Mouse (Mus musculus) heart, postnatal 0 days (tissue): ENCODE measurements around the gene Misp. TPM values are rescaled to one million over a fixed set of nuclear protein-coding genes. Genes with fewer than 3 reads are reported as not detected.

Experiments used
- ATAC-seq: fragments of 200-750 bp; cut with Nextera tagmentation; 2 replicates; pipeline ENCODE4 v1.8.0; 2017; ENCODE audit warnings: low read depth, moderate number of reproducible peaks, moderate library complexity; ENCODE audit not compliant: insufficient read depth
- DNase-seq: peaks from one replicate; pipeline ENCODE4 v3.0.0-alpha.2; 2016; ENCODE audit warnings: low spot score
- H3K27ac ChIP-seq: fragments of 300-500 bp; sonication (generic); 2 replicates; pipeline ENCODE4 v1.5.1; 2014; ENCODE audit warnings: low read depth, mild to moderate bottlenecking
- H3K27me3 ChIP-seq: fragments of 300-500 bp; sonication (generic); 2 replicates; pipeline ENCODE4 v1.6.1; 2014; ENCODE audit warnings: low read length, mixed read lengths; ENCODE audit not compliant: control insufficient read depth, insufficient read depth
- H3K36me3 ChIP-seq: fragments of 300-500 bp; sonication (generic); replicated peaks from 2 replicates; pipeline ENCODE4 v1.6.1; 2014; ENCODE audit warnings: low read length, mixed read lengths; ENCODE audit not compliant: control insufficient read depth, insufficient read depth
- H3K4me1 ChIP-seq: fragments of 300-500 bp; sonication (generic); 2 replicates; pipeline ENCODE4 v1.6.1; 2014; ENCODE audit warnings: antibody characterized with exemption; ENCODE audit not compliant: control insufficient read depth, insufficient read depth
- H3K4me2 ChIP-seq: fragments of 300-500 bp; sonication (generic); 2 replicates; pipeline ENCODE4 v1.6.1; 2014; ENCODE audit warnings: low read depth, mild to moderate bottlenecking, low read length, moderate library complexity
- H3K4me3 ChIP-seq: fragments of 300-500 bp; sonication (generic); 2 replicates; pipeline ENCODE4 v1.5.1; 2014; ENCODE audit warnings: low read depth, low read length
- H3K9ac ChIP-seq: fragments of 300-500 bp; sonication (generic); replicated peaks from 2 replicates; pipeline ENCODE4 v1.6.1; 2014; ENCODE audit warnings: low read depth, low read length, mixed read lengths
- H3K9me3 ChIP-seq: fragments of 300-500 bp; sonication (generic); replicated peaks from 2 replicates; pipeline ENCODE4 v1.6.1; 2016; ENCODE audit warnings: low read length; ENCODE audit not compliant: control insufficient read depth
- CTCF ChIP-seq: IDR thresholded peaks from 2 replicates; pipeline ENCODE4 v1.5.1; 2016; ENCODE audit warnings: antibody characterized with exemption, control low read depth, low read depth
- EP300 ChIP-seq: IDR thresholded peaks from 2 replicates; pipeline ENCODE4 v1.6.1; 2016; ENCODE audit warnings: antibody characterized with exemption, low read depth
- WGBS: fragments of 180-500 bp; shearing (Covaris S2); extraction: QIAGEN DNeasy Blood & Tissue Kit; methylation state at CpG from one replicate; pipeline ENCODE4 v1.1.7; 2014; 5-methylcytosine and 5-hydroxymethylcytosine counted together
- polyA plus RNA-seq: library from polyadenylated mRNA; unstranded; fragments of >200 nt; fragmentation: Nextera tagmentation; extraction: Ambion mirVana; gene quantifications from 2 replicates; pipeline ENCODE4 v1.2.1, GENCODE M21; 2015
- total RNA-seq: library from RNA; depleted of rRNA; stranded (reverse); fragments of >200 nt; gene quantifications from 2 replicates; pipeline ENCODE4 v1.2.3, GENCODE M21; 2014; ENCODE audit warnings: low replicate concordance

Gene Misp
- total and polyA plus RNA-seq, 2 experiments from 2014 or later = 0.08 TPM; not detected in 1

DNA sequence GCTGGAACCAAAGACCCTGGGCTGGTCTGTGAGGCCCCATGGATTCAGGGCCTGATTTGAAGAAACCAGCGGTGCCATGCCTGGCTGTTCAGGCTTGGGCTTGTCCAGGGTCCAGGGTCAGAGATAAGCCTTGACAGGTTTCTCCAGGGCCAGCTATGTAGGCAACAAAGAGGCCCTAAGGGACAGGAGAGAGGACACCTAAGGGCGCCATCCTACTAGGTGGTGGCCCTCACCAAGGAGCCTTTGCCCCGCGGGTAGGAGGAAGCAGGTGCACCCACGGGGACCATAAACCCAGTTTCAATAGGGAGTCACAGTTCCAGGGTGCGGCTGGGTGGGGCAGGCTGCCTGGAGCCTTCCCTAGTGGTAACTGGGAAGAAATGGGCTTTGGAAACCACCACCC is 2.2 kb downstream of the Misp start:
- no peak for ATAC-seq
- Histone ChIP-seq H3K36me3 (peaks cover 11% of the 10 kb centered on the region), H3K4me3 (no peak overlapping the region), H3K9ac (no peak overlapping the region), H3K27me3 (no peaks in the 10 kb centered on the region), H3K4me1 (peaks cover 3% of the 10 kb centered on the region; the same call in 1 of the 2 replicates), H3K9me3 (no peaks in the 10 kb centered on the region), H3K27ac (no peak overlapping the region), H3K4me2 (no peak overlapping the region)
- 74% methylated on average over 6 of the region's 6 CpGs for WGBS
- no peak for DNase-seq
- TF ChIP-seq EP300 (no peak), CTCF (no peak)

DNA sequence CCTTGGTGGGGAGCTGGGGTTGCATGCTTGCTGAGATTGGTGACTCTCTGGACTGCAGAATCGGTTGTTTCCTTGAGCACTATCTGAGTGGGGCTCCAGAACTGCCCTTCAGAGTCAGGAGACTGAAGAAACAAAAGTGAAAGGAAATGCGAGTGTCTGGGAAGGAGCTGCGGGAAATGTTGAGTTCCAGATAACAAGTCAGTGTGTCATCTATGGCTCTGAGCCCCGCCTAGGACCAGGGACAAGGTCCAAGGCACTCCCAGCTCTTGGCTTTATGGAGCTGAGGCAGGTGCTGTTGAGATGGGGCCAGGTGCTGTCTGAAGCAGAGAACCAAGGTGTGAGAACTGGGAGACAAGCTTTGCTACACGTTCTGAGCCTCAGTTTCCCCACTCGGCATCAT is 3.6 kb downstream of the Misp start:
- TF ChIP-seq EP300 (no peak), CTCF (no peak)
- H3K4me3 ChIP-seq = no peak overlapping the region
- H3K27me3 ChIP-seq = no peaks in the 10 kb centered on the region
- peaks cover 6% of the 10 kb centered on the region for H3K36me3 ChIP-seq
- 34% methylated on average over 6 of the region's 6 CpGs for WGBS
- ATAC-seq (peak; percentile 52; the same call in 1 of the 2 replicates), DNase-seq (peak; percentile 52)
- peak overlapping the region; percentile 67 for H3K27ac ChIP-seq
- H3K4me2 ChIP-seq = peak overlapping the region; percentile 40
- H3K9me3 ChIP-seq = no peaks in the 10 kb centered on the region
- H3K9ac ChIP-seq = no peak overlapping the region
- peaks cover 3% of the 10 kb centered on the region; the same call in 1 of the 2 replicates for H3K4me1 ChIP-seq

DNA sequence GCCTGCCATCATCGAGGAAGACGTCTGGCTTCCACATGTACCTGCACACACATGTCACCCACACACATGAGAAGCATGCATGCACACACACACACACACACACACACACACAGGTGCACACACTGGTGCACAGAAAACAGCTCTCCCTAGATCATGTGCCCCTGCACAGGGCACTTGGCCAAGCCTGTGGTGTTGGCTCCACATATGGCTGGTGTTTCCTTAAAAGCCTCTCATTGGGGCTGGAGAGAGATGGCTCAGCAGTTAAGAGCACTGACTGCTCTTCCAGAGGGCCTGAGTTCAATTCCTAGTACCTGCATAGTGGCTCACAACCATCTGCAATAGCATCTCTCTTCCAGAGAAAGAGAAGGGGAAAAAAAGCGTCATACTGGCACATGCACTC is 10.8 kb downstream of the Misp start:
- Histone ChIP-seq H3K4me1 (0 out of 2 replicates have a peak, but pooled peaks cover 4% of the 10 kb centered on the region), H3K4me2 (no peak overlapping the region), H3K36me3 (no peaks in the 10 kb centered on the region), H3K27me3 (no peaks in the 10 kb centered on the region), H3K27ac (no peak overlapping the region), H3K4me3 (no peak overlapping the region), H3K9ac (no peak overlapping the region), H3K9me3 (no peaks in the 10 kb centered on the region)
- ATAC-seq = no peak
- TF ChIP-seq EP300 (no peak), CTCF (no peak)
- WGBS = 78% methylated on average over 3 of the region's 3 CpGs
- DNase-seq = no peak

DNA sequence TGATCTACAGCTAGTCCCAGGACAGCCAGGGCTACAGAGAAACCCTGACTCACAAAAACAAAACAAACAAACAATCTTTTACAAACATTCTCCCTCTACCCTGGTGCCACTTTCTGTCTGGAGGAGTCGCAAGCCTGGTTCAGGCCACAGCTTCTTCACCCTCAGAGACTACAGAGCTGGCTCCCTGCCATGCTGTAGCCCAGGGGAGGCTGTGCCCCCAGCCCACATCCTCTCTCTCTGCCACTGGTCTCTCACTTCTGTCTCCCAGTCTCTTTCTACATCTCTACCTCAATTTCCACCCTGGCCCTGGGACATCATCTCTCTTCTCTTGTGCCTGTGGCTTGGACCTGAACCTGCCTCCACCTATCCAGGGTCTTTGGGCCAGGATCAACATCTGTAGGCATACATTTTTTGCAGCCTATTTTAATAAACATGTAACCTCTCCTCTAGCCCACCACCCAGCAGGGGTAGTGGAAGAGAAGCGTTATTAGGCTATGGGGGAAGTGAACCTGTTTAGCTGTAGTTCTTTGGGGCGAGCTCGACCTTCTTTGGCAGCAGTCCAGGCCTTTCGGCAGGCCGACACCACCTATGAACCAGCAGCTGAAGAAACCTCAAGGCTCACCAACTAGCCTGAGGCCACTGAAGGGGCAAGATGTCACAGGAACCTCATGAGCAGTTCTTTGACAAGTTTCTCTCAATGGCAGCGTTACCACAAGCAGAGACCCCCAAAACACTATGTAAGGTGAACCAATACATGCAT is 11.4 kb downstream of the Misp start:
- TF ChIP-seq CTCF = no peak
- Histone ChIP-seq H3K4me2 (no peak overlapping the region), H3K4me3 (no peak overlapping the region), H3K4me1 (0 out of 2 replicates have a peak, but pooled peaks cover 4% of the 10 kb centered on the region), H3K36me3 (no peaks in the 10 kb centered on the region), H3K27ac (no peak overlapping the region), H3K9ac (no peak overlapping the region), H3K9me3 (no peaks in the 10 kb centered on the region), H3K27me3 (no peaks in the 10 kb centered on the region)
- DNase-seq (no peak), ATAC-seq (no peak)
- 56% methylated on average over 7 of the region's 7 CpGs for WGBS

DNA sequence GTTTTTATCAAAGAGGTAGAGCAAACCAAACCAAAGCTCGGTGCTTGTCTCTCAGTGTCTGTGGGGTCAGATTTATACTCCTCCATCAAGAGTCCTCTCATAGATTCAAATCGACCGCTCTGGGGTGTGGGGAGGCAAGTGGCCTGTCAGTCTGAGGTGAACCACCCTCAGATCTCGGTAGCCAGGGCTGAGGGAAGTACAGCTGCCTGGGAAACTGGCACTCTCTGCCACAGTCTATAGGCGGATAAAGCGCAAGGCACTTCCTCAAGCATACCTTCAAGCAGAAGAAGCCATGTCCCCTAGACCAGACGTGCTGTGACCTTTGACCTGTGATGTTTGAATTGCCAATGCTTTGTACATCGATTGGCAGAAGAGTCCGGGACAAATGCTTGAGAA is 12.0 kb downstream of the Misp start:
- TF ChIP-seq EP300 = no peak
- TF ChIP-seq CTCF = no peak
- ATAC-seq = no peak
- no peaks in the 10 kb centered on the region for H3K27me3 ChIP-seq
- 0 out of 2 replicates have a peak, but pooled peaks cover 4% of the 10 kb centered on the region for H3K4me1 ChIP-seq
- no peak overlapping the region for H3K9ac ChIP-seq
- no peak overlapping the region for H3K4me2 ChIP-seq
- no peak overlapping the region for H3K27ac ChIP-seq
- H3K9me3 ChIP-seq = no peaks in the 10 kb centered on the region
- DNase-seq = no peak
- no peaks in the 10 kb centered on the region for H3K36me3 ChIP-seq
- no peak overlapping the region for H3K4me3 ChIP-seq
- WGBS = 75% methylated on average over 9 of the region's 9 CpGs
